Mouse (Mus musculus): ENCODE measurements around the gene Gm853.

GRCm38 (mm10) chr4:130195924-130196323 lies 26.3 kb downstream of the Gm853 start:
- TF ChIP-seq CTCF (IDR thresholded peaks at IDR 0.05): no peak
- no peak for TF ChIP-seq EP300 (IDR thresholded peaks at IDR 0.05)

Measured in lung, postnatal 0 days (tissue).